Mouse (Mus musculus): ENCODE measurements at regions not wholly inside any gene's neighbourhood (a gene's known extent, or its start where the extent isn't known, plus 50 kb on each side); places are given as distances from the start of the nearest gene placed in this dataset.

GRCm38 (mm10) chr2:159019921-159020534, 225.4 kb downstream of the Dhx35 start:
- DNase-seq (ENCODE audit: low read depth, low spot score) = no peak

DNA sequence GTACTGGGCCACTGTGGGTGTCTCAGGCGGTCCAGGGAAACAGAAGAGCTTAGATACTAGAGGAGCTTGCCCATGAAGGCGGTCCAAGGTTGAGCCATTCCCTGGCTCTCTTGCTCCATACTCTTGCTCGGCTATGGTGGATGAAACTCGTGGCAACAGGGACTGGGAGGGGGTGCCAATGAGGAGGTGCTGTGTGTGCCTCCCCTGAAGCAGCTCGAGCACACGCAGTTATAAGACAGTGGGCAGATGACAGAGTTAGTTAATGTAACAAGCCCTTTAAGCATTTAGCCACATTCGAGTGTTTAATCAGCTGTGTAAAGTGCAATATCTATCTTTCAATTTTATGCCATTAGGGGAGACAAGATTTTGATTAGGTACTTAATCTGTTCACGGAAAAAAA, 237.5 kb downstream of the Dhx35 start:
- DNase-seq (ENCODE audit: low read depth, low spot score) = no peak

GRCm38 (mm10) chr2:159039916-159040315, 245.3 kb downstream of the Dhx35 start:
- DNase-seq (ENCODE audit: low read depth, low spot score) = no peak

GRCm38 (mm10) chr2:159053534-159053933, 258.9 kb downstream of the Dhx35 start:
- peak; percentile 1 for DNase-seq (ENCODE audit: low read depth, low spot score)

DNA sequence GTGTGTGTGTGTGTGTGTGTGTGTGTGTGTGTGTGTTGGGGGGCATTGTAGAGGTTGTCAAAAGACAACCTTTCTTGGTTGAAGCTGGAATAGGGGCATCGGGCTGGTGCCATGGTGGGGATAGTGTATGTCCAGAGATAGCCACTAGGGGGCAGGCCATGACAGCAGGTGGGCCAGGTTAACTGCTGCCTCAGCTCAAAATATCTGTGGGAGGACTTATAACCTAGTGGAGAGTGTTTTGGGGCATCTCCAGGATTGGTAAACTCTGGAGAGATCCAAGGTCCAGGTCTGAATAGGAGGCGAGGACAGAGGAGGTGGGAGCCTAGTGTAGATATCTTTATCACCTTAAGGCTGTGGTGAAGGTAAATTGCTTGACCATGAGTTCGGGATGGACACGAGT, 259.3 kb downstream of the Dhx35 start:
- peak; percentile 30 for DNase-seq (ENCODE audit: low read depth, low spot score)

DNA sequence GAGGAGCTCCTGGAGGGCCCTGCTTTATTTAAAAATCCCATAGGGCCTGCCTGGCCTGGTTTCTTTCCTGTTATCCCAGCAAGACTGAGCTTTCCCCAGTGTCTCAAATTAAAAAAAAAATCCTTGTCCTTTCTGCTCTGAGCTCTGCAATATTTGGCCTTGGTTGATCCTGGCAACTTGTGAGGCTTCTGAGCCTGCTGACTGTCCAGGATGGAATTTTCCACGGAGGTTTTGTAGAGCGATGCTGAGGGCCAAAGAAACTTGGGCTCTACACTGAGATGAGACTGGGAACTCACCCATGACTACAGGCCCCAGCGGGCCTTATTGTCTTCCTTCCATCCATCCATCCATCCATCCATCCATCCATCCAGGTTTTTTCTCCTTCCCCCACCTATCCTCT, 259.8 kb downstream of the Dhx35 start:
- no peak for DNase-seq (ENCODE audit: low read depth, low spot score)

DNA sequence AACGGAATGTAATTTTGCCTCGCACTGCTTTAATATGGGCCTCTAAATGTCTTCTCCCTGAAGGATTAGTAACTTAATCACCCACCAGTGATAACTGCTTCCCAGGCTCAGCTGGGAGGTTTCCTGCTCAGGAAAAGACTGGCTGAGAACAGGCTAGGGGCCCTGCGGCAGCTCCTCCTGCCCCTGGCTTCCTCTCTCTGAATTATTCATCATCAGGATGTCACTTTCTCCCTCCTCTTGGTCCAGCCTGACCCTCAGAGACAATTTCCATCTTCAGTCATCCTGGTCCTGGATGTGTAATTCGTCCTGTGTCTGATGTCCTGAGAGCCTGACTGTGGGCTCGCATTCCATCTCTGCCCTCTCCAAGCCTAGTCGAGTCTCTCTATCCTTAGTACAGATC, 261.2 kb downstream of the Dhx35 start:
- DNase-seq (ENCODE audit: low read depth, low spot score) = no peak

DNA sequence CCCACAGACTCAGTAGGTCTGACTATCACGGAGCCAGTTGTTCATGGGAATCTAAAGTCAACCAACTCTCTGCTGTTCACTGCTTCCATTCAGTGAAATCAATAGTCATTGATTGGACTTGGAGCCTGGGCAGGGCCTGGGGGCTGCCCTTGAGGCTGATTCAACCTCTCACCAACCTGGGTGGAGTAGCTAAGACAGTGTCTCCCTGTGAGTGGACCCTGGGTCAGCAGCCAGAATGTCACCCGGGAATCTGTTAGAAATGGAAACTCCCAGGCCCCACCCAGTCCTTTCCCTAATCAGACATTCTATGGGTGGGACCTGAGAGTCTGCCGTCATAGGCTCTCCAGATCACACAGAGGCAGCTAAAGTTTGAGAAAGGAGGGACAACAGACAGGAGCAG, 262.4 kb downstream of the Dhx35 start:
- DNase-seq (ENCODE audit: low read depth, low spot score) = no peak

- no peak for DNase-seq (ENCODE audit: low read depth, low spot score)
Observed at GRCm38 (mm10) chr2:159057506-159057905, 262.9 kb downstream of the Dhx35 start.

- DNase-seq (ENCODE audit: low read depth, low spot score) = no peak
Observed at GRCm38 (mm10) chr2:159062266-159062665, 267.7 kb downstream of the Dhx35 start.

DNA sequence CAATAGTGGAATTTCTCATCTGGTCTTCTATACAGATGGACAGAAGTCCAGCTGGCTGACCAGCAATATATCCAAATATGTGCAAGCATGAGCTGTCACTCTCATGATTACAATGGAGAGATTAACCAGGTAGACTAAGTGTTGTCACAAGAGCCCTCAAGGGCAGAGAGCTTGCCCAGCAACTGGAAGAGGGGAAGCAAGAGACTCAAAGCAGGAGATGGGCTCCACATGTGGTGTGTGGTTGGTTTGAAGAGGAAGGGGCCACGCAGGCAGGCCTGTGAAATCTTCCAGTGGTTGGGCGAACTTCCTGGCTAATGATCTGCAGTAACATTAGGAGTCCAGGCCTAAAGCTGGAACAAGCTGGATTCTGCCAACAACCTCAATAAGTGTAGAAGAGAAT, 268.1 kb downstream of the Dhx35 start:
- DNase-seq (ENCODE audit: low read depth, low spot score) = no peak

- DNase-seq (ENCODE audit: low read depth, low spot score) = no peak
Observed at GRCm38 (mm10) chr2:159064403-159064970, 269.9 kb downstream of the Dhx35 start.

DNA sequence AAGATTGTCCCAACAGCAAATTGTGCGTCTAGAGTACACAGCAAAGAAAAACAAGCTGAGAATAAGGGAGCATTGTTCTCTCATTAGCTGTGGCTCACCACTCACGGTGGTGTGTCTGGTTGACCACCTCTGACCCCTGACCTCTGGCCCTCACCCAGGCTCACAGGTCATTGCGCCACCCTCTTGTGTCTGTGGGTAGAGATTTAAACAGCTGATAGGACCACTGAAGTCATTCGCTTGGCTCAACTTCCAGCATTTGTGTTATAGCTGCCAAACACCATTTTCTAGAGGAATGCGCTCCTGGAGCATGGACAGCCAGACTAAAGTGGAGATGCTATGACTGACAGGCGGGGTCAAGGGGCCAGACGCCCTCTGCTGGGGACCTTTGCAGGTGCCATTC, 272.9 kb downstream of the Dhx35 start:
- DNase-seq (ENCODE audit: low read depth, low spot score) = peak; percentile 12

DNA sequence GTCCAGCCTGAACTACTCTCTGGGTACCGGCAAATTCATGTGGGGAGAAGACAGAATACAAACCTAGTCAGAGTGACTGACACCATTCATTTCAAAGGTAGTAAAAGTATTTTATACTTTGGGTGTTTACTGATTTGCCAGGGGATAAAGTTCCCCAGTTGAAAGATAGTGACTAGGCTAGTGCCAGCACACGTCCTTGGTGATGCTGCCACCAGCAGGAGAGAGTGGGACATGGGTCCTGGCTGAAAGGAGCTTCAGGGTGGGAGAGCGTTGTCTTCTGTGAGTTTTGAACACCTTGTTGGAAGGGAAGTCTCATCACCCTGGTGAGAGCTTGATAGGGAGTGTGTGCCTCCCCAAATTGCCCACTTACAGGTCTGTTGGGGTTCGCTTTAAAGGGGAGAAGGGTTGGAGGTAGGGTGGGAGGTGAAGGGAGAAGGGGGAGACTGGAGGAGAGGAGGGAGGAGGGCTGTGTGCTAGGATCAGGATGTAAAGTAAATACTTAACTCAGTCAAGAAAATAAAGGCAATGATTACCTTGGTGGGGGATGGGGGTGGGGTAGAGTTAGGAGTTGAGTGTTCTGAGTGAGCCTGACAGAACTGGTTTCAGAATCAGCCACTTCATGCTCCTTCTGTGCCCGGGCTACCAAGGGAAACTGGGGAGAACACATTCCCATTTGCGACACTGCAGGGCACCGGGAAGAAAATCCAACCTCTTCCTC, 273.9 kb downstream of the Dhx35 start:
- no peak for DNase-seq (ENCODE audit: low read depth, low spot score)

GRCm38 (mm10) chr2:159069180-159069579, 274.6 kb downstream of the Dhx35 start:
- peak; percentile 81 for DNase-seq (ENCODE audit: low read depth, low spot score)

GRCm38 (mm10) chr2:159072997-159073690, 278.5 kb downstream of the Dhx35 start:
- DNase-seq (ENCODE audit: low read depth, low spot score) = no peak

GRCm38 (mm10) chr2:159079836-159080235, 285.2 kb downstream of the Dhx35 start:
- no peak for DNase-seq (ENCODE audit: low read depth, low spot score)

GRCm38 (mm10) chr2:159080784-159081544, 286.4 kb downstream of the Dhx35 start:
- no peak for DNase-seq (ENCODE audit: low read depth, low spot score)

- DNase-seq (ENCODE audit: low read depth, low spot score) = peak; percentile 85
Observed at GRCm38 (mm10) chr2:159086836-159087235, 292.2 kb downstream of the Dhx35 start.

DNA sequence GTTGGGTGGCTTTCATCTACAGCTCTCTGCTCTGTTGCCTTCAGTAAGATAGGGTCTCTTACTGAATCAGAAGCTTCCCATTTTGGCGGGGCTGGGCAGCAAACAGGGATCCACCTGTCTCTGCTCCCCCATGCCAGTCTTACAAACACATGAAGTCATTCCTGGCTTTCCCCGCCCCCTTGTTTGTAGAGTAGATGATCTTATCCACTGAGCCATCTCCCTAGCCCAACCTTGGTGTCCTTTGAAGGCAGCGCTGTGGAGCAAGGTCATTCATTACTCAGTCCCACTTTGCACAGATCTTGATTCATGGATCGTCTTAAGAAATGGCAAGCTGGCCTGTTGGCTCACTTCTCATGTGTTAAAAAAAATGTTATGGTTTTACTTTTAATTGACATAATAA, 293.6 kb downstream of the Dhx35 start:
- no peak for DNase-seq (ENCODE audit: low read depth, low spot score)

DNA sequence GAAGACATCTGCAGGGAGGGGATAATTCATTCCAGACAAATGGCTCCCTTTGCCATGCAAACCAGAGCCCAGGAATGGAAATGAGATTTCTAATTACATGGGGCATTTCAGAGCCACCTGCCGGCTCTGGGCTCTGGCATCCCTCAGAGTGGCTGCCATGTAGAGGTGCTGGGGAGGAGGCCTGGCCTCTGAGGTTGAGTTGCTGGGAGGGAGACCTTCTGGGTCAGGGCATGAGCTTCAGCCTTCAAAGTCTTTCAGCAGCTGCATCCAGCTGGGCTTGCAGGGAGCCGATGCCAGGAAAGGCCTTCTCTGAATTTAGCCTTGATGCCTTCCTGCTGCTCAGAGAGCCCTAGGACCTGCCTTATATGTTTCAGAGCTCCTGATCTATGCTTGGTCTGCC, 302.1 kb downstream of the Dhx35 start:
- DNase-seq (ENCODE audit: low read depth, low spot score) = no peak

DNA sequence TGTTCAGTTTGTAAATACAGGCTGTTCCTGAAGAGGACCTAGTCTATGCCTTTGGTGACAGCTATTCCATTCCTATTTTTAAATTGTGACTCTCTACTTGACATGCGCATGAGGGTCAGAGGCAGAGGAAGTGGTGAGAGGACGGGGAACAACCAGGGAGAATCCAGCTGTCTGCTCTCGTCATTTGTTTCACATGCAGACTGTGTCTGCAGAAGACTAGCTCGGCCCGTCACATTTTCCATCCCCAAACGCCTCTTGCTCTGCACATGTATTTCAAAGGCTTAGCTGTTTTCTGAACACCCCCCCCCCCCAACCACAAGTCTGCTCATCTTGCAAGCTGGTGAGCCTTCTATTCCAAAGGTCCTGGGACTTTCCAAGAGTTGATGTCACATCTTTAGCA, 339.4 kb downstream of the Dhx35 start:
- DNase-seq (ENCODE audit: low read depth, low spot score) = no peak

Data from R1 (cell line).